Mouse (Mus musculus) brain, adult 10 weeks (tissue): ENCODE measurements around the gene Stard7. TPM values are rescaled to one million over a fixed set of nuclear protein-coding genes. Genes with fewer than 3 reads are reported as not detected.

Experiments used
- polyA plus RNA-seq: library from polyadenylated mRNA; stranded (reverse); fragments of 350-450 nt; fragmentation: Illumina TruSeq; extraction: RNeasy Lipid Tissue Mini Kit (QIAGEN cat#74804); gene quantifications from one replicate; pipeline ENCODE4 v1.2.3, GENCODE M21; 2015; ENCODE audit warnings: low read depth, low replicate concordance

The Stard7 gene
- polyA plus RNA-seq = 88.5 TPM

DNA sequence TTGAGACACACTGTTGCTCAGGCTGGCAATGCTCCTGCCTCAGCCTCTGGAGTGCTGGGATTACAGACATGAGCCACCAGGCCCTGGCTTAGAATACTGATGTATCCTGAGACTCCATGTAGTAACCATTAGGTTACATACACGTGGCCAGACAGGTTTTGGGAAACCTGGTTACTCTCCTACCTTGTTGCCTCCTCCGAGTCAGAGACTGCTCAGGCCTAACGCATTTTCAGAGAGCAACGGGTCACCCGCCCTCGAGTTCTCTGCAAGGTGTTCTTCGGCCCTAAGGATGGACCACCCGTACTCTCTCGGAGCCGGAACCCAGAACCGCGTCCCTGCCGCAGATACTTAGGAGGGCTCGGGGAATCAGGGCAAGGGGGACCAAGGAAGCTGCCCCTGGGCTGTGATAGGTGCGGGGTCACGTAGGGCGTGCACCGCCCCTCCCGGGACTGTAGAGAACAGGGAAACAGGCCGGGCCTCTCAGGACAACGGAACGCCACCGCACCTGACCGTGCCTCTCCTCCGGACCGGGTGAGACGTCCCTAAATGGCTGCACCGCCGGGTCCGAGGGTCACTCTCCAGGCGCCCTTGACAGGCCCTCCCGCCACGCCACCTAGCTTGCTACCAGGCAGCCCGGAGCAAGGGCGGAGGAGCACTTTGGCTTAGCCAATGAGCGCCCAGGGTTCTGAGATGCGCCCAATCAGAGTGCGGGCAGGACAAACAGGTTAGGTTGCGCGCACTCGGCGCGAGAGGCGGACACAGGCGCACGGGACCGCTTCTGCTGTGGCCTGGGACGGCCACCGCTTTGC is at the start of gene Stard7:
Gene Stard7, plus strand, starts transcription at position 728 of the 809 bp plus-strand sequence.

DNA sequence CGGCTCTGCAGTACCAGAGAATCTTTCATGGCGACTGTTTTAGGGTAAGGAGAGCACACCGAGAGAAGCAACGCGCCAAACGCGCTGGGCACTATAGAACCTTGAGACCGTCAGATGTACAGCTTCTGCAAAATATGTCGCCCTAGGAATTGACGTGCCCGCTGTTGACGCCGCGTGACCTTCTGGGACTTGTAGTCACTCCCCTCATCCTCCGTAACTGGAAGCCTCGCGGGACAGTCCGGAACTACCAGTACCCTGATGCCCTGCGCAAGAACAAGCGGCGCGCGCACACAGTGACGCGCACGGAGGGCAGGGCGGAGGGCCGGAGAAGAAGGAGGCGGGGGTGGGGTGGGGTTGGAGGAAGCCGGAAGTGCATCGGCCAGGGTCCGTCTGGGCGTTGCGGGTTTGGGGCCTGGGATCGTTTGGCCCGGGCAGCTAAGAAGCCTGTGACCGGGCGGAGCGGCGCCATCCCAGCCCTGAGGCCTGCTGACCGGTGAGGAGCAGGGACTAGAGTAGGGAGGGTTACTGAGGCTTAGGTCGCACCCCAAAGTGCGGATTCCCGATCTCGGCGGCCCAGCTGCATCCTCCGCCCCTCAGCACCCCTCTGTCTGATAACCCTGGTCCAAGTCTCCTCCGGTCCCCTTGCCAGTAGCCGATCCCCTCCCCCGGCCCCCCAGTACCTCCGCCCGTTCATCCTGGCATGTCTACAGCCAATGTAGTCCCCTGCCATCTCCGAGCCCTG is 22.3 kb upstream of the Stard7 start, which contains the start of the genes Ciao1 and Tmem127:
Gene Ciao1, minus strand, starts transcription at position 225 of the 742 bp plus-strand sequence.
Gene Tmem127, plus strand, starts transcription at position 317 of the 742 bp plus-strand sequence.

DNA sequence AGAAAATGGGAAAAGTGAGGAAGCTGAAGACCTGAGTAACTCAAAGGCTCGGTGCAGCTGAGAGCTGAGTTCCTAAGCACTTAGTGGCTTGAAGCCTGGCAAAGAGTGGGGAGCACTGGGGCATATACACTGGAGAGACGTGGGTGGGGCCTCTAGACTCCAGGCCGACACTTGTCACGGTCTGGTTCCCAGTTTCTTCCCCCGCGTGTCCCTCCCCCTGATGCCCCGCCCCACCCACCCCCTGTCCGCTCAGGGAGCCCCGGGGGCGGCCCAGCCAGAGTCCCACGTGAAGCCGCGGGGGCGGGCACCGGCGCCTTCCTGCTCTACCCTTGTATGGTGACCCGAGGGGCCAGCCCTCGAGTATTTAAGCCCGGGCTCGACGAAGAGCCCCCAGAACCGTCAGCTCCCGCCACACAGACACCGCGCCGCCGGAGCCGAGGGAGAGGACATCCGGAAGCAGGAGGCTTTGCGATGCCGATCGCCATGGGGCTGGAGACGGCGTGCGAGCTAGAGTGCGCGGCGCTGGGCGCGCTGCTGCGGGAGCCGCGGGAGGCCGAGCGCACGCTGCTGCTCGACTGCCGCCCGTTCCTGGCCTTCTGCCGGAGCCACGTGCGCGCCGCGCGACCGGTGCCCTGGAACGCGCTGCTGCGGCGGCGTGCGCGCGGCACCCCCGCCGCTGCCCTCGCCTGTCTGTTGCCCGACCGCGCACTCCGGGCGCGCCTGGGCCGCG is 65.9 kb downstream of the Stard7 start, which contains the start of gene Dusp2:
Gene Dusp2, plus strand, starts transcription at position 393 of the 730 bp plus-strand sequence.

DNA sequence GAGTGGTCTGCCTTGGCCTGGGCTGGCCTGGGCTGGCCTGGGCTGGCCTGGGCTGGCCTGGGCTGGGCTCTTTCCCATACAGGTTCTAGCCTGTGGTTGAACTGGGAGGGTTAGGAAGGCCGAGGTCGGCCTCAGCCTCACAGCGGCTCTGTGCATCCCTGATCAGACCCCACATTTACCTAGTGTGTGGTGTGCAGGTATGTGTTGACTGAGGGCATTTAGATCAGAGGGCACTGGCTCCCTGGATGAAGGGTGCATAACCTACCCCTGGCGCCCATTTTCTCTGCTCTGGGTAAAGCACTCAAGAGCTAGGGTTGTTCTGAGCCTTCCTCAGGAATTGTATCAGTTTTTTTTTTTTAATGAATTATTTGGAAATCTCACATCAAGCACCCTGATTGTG is 68.4 kb downstream of the Stard7 start, which contains the start of gene Astl:
Gene Astl, plus strand, starts transcription at position 224 of the 400 bp plus-strand sequence.

Other genes with a start within 250 kb of the Stard7 start
- 44.8 TPM for gene Blvra, start 199.6 kb upstream of the Stard7 start, polyA plus RNA-seq
- gene Ncaph, start 136.3 kb upstream of the Stard7 start, polyA plus RNA-seq = 2.0 TPM
- gene Itpripl1, start 126.8 kb upstream of the Stard7 start, polyA plus RNA-seq = 1.8 TPM
- 0.74 TPM for gene 1810024B03Rik, start 61.9 kb upstream of the Stard7 start, polyA plus RNA-seq
- 42.6 TPM for gene Snrnp200, start 61.8 kb upstream of the Stard7 start, polyA plus RNA-seq
- gene Ciao1, start 22.4 kb upstream of the Stard7 start, polyA plus RNA-seq = 92.5 TPM
- gene Tmem127, start 22.3 kb upstream of the Stard7 start, polyA plus RNA-seq = 66.1 TPM
- 1.4 TPM for gene Dusp2, start 65.9 kb downstream of the Stard7 start, polyA plus RNA-seq
- gene Astl, start 68.4 kb downstream of the Stard7 start, polyA plus RNA-seq = not detected
- 0.67 TPM for gene Adra2b, start 93.0 kb downstream of the Stard7 start, polyA plus RNA-seq
- gene Gpat2, start 155.0 kb downstream of the Stard7 start, polyA plus RNA-seq = 0.16 TPM
- 31.6 TPM for gene Fahd2a, start 174.3 kb downstream of the Stard7 start, polyA plus RNA-seq